Mouse (Mus musculus) urinary bladder, postnatal 4 days (tissue): ENCODE data around the gene Wdfy3.
"Not testable (repeated sequence)": the region's sequence is repeated elsewhere in the genome, so short reads cannot be mapped to it uniquely, and the experiment has no call there.

ENCODE experiments used
- DNase-seq, 2 experiments: peaks; one replicate each; pipeline ENCODE4 v3.0.0; 2021 to 2022; ENCODE audit warnings: low spot score in 2 of 2

Wdfy3 gene

DNA sequence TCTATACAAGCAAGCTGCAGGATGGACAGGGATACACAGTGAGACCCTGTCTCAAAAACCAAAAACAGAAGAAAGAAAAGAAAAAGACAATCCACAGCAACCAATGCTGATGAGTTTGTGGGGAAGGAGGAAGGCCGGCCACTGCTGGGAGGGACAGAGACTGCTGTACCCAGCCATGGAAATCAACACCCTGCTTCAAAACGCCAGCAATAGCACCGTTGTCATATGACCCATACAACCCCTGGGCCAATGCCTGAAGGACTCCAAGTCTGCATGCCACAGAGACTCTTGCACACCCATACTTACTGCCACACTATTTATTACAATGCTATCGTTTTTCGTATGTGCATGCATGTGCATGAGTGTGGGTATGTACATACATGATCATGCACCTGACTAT lies 124.0 kb downstream of the Wdfy3 start:
- no peak for DNase-seq

GRCm38 (mm10) chr5:101937909-101938596 lies 131.7 kb downstream of the Wdfy3 start:
- no peak for DNase-seq

GRCm38 (mm10) chr5:101937362-101937761 lies 132.4 kb downstream of the Wdfy3 start:
- DNase-seq = no peak

GRCm38 (mm10) chr5:101935893-101936292 lies 133.8 kb downstream of the Wdfy3 start:
- DNase-seq = no peak

DNA sequence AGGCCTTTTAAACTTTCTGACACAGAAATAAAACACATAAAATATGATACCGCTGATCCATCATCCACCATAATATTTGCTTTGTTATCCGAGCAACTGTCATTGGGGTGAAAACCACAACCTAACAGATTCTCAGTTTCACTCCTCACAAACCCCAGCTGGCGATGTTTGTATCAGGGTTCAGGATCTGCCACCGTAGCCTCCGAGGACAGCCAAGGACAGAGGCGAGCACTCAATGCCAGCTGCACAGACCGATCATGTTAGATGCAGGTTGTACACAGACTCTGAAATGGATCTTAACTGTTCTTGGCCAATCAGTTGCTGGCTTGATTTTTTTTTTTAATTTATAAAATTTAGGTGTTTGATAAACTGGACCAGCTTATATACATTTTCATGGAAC lies 135.1 kb downstream of the Wdfy3 start:
- DNase-seq = no peak

DNA sequence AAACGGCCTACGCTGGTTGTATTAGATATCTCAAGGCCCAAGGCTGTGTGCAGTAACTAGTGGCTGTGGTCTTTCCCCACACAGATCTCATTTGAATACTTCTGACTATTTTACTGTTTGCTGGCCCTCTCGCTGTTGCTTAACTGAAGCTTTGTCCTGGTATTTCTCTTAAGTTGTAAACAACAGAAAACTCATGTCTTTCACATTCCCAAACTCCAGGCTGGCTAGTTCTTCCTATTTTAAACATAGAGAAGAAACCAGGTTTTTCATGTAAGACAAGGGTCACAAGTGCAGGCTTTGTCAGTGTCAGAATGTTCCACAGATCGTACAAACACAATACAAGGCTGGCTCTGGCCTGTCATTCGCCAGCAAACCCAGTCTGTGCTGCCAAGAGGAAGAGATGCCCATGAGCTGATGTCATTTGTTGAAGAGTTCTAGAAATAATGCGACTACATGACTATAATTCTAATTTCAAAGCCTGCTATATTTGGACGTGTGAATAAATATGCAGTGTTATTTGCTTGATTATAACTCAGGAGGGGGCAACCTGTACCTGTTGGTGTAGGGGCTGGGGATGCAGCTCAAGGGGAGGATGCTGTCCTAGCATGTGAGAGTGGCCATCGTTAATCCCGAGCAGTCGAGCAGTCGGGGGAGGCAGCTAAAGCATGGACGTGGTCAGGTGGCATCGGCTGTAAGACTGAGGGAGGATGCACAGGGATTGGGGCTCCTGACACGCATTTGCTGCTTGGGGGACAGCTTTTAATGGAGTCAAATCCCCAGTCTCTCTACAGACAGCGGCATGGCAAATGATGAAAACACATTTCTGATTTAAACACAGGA lies 136.5 kb downstream of the Wdfy3 start:
- no peak for DNase-seq

- no peak for DNase-seq
These were observed 137.7 kb downstream of the Wdfy3 start for GRCm38 (mm10) chr5:101931997-101932396.

DNA sequence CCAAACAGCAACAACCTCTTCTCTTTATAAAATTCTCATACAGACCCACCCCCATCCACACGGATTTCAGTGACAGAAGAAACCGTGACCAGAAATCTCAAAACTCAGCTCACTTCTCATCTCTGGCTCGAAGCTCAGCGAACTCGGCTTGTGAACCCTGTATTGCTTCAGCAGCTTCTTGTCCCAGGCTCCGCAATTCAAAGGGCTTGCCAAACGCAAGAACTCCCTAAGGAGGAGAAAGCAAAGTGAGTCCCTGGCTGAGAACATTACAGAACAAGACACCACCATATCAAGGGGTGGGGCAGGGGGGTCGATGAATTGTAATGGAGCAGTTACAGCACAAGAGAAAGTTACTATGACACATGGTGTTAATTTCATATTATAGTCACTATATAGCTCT lies 143.4 kb downstream of the Wdfy3 start:
- no peak for DNase-seq

DNA sequence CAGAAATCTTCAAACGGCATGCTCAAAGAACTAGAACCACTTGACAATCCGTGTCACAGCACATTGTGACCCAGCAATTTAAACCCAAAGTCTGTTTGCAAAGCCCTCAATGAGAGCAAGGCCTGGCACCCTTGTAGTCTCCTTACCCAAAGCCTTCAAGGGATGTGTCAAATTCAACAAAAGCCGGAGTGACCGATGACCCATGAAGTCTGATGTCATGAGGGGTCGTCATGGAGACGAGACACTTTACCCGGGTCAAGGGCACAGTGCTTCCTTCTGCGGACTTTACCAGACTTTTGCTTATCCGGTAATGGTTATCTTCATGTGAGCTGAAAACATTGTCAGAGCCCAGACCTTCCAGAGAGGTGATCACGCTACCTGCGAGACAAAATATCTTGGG lies 146.0 kb downstream of the Wdfy3 start:
- no peak for DNase-seq

- no peak for DNase-seq
These were observed 150.2 kb downstream of the Wdfy3 start for GRCm38 (mm10) chr5:101919559-101919958.

DNA sequence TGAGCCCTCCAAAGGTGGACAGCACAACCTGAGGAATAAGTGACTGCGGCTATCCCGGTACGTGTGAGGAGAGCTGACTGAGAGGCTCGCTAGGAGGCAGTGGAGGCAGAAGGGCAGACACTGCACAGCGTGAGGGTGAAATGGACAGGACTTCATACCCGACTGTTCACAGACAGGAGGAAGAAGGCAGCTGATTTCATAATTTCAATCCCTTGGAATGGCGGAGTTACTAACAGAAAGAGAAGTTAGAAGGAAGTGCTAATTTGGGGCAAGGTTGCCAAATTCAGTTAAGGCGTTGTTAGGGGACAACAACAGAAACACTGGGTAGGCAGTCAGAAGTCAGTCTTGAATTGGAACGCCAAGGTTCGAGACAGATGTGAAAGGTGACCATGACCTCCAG lies 160.3 kb downstream of the Wdfy3 start:
- no peak for DNase-seq

- no peak for DNase-seq
These were observed 164.1 kb downstream of the Wdfy3 start for GRCm38 (mm10) chr5:101905624-101906023.

DNA sequence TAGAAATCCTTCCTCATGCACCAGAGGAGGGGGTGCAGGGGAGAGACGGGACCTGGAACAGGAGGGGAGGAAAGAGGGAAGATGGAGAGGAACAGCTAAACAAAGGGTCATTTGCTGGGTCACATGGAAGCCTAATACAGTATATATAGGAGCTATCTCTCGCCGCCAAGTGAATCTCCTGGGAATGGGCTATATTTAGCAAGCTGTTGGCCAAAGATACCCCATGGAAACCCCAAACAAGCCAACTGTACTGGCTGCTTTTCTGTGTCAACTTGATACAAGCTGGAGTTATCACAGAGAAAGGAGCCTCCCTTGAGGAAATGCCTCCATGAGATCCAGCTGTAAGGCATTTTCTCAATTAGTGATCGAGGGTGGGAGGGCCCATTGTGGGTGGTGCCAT lies 164.9 kb downstream of the Wdfy3 start:
- DNase-seq = not testable (repeated sequence)

DNA sequence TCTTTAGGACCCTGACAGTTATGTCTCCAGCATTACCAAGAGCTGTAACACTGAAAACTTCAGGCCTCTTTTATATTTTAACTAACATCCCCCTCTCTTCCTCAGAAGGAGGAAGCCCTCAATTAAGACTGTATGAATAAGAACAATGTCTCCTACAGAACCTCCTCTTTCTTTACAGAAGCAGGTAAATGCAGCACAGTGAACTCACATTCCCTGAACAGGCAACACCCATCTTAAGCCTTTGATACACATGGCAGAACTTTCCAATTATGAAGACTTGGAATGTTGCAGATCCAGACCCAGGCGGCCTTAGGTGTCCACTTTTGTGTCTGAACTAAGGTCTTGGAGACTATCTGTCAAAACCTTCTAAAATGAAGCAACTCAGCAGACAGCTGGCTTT lies 167.0 kb downstream of the Wdfy3 start:
- DNase-seq = no peak

- no peak for DNase-seq
These were observed 169.7 kb downstream of the Wdfy3 start for GRCm38 (mm10) chr5:101899981-101900380.

DNA sequence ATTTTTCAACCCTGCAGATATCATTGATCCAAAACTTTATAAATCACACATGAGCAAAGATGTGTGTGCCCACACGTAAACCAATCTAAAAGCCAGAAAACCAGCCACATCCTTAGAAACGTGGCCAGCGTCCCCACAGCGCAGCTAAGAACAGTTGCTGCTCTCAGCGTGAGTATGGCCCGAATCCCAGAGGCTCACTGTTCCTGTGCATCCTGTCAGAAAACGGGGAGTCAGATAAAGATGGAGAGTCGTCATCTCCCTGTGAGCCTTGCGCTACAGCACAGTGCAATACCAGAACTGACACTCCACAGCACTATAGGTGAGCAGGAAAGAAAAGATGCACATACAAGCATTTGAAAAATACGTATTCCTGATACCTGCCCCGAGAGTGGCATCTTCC lies 172.9 kb downstream of the Wdfy3 start:
- DNase-seq = no peak

GRCm38 (mm10) chr5:101895717-101896645 lies 173.7 kb downstream of the Wdfy3 start:
- no peak for DNase-seq

- DNase-seq = no peak
These were observed 174.6 kb downstream of the Wdfy3 start for GRCm38 (mm10) chr5:101895119-101895518.

DNA sequence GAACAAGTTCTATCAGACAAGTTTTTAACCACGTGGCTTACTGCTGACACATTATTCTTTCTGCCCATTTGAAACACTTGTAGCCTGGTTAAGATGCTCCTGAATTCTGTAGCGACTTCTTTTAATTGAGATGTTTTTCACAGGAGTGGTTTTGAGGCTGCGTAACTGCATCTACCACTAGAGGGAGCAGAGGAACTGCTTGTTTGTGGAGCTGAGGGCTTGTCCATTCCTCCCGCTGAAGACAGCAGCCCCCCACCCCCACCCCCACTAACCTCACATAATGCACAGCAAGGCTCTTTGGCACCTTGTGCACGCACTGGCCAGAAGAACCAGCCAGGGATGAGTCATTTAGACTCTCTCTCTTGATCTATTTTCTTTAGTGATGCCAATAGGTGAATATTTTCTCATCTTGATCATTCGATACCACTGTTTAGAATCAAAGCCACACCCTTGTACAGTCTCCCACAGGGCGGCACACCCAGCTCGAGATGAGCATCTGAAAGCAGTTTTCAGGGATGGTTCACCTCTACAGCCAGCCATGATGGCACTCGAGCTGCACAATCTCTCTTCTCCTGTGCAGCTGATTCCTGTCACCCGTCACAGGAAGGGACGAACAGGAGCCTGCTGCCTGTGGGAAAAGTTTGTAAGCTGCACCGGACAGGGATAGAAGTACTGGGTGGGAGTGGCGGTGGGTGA lies 175.8 kb downstream of the Wdfy3 start:
- no peak for DNase-seq

- DNase-seq = no peak
These were observed 177.9 kb downstream of the Wdfy3 start for GRCm38 (mm10) chr5:101891694-101892416.

DNA sequence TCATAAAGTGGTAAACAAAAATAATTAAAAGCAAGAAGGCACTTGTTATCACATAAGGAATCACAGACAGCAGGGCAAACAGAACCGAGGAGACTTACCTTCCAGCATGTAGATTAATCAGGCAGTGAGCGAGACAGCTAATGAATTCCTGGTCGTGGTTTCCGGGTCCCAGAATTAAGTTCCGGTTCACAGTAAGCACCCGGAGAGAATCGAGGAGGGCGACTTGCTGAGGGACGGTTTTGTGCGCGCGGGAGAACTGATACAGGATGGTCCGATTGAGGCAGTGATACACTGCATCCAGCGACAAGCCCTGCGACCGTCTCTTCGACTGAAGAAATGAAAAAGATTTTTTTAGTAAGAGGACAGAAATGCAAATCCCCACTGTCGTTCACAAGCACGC lies 181.7 kb downstream of the Wdfy3 start:
- DNase-seq = no peak
